Mouse (Mus musculus): ENCODE measurements around the gene Gm13119. TPM values are rescaled to one million over a fixed set of nuclear protein-coding genes. Genes with fewer than 3 reads are reported as not detected.

The Gm13119 gene
- total RNA-seq, 1 experiment, result 4.3 TPM

GRCm38 (mm10) chr4:144396316-144396715, 38.6 kb downstream of the Gm13119 start:
- peaks cover 0 to 17% of the 10 kb centered on the region in 2 experiments; a peak in 3 of 4 replicates for H3K4me1 ChIP-seq (ENCODE audit: control insufficient read depth in 2 of 2, insufficient read depth in 2 of 2, low read length in 2 of 2, poor library complexity in 1 of 2)
- in situ Hi-C loops (cut with MboI; ENCODE audit: low sequenced_read_pairs in 2 of 2, unreplicated experiment in 2 of 2), result no loop called here
- no peak for TF ChIP-seq ZNF384 (IDR thresholded peaks at IDR 0.05; ENCODE audit: low read depth, low read length)
- no peak overlapping the region for H3K4me3 ChIP-seq (ENCODE audit: insufficient read depth in 1 of 2, low read depth in 1 of 2, low read length in 2 of 2, poor library complexity in 1 of 2, severe bottlenecking in 1 of 2)
- no peak overlapping the region for H3K9ac ChIP-seq (ENCODE audit: insufficient read depth, low read depth, low read length, poor library complexity, severe bottlenecking)
- H3K9me3 ChIP-seq (ENCODE audit: control insufficient read depth, insufficient read depth, low read depth, low read length), result no peaks in the 10 kb centered on the region
- DNase-seq (ENCODE audit: low read depth, low spot score), result no peak
- peaks cover 26% of the 10 kb centered on the region for H3K36me3 ChIP-seq (ENCODE audit: control insufficient read depth, insufficient read depth, low read length, poor library complexity, severe bottlenecking)
- no peak overlapping the region; the same call in 1 of the 2 replicates for H3K27ac ChIP-seq (ENCODE audit: insufficient read depth, low read depth, low read length, poor library complexity, severe bottlenecking)

- Histone ChIP-seq H3K27ac (ENCODE audit: insufficient read depth, low read depth, low read length, poor library complexity, severe bottlenecking) (no peak overlapping the region), H3K9ac (ENCODE audit: insufficient read depth, low read depth, low read length, poor library complexity, severe bottlenecking) (no peak overlapping the region), H3K4me1 (ENCODE audit: control insufficient read depth in 2 of 2, insufficient read depth in 2 of 2, low read length in 2 of 2, poor library complexity in 1 of 2) (peaks cover 4 to 11% of the 10 kb centered on the region in 2 experiments), H3K9me3 (ENCODE audit: control insufficient read depth, insufficient read depth, low read depth, low read length) (no peaks in the 10 kb centered on the region), H3K36me3 (ENCODE audit: control insufficient read depth, insufficient read depth, low read length, poor library complexity, severe bottlenecking) (no peaks in the 10 kb centered on the region), H3K4me3 (ENCODE audit: insufficient read depth in 1 of 2, low read depth in 1 of 2, low read length in 2 of 2, poor library complexity in 1 of 2, severe bottlenecking in 1 of 2) (no peak overlapping the region; a peak in 1 of 4 replicates)
- DNase-seq (ENCODE audit: low read depth, low spot score), result no peak
- in situ Hi-C loops (cut with MboI; ENCODE audit: low sequenced_read_pairs in 2 of 2, unreplicated experiment in 2 of 2), result no loop called here
- TF ChIP-seq CHD2 (IDR thresholded peaks at IDR 0.05; ENCODE audit: low read depth, low read length) (no peak), MAFK (IDR thresholded peaks at IDR 0.05; ENCODE audit: insufficient read depth, low read depth, low read length) (no peak)
Measured at GRCm38 (mm10) chr4:144402712-144403111, 45.0 kb downstream of the Gm13119 start.

- TF ChIP-seq MAFK (IDR thresholded peaks at IDR 0.05; ENCODE audit: insufficient read depth, low read depth, low read length) (no peak), CHD2 (IDR thresholded peaks at IDR 0.05; ENCODE audit: low read depth, low read length) (no peak), HCFC1 (IDR thresholded peaks at IDR 0.05; ENCODE audit: borderline replicate concordance, insufficient read depth, low read length) (no peak), ZC3H11A (IDR thresholded peaks at IDR 0.05; ENCODE audit: borderline replicate concordance, low read depth, low read length) (no peak), ZNF384 (IDR thresholded peaks at IDR 0.05; ENCODE audit: low read depth, low read length) (no peak)
- peak overlapping the region; percentile 93 for H3K27ac ChIP-seq (ENCODE audit: insufficient read depth, low read depth, low read length, poor library complexity, severe bottlenecking)
- peak; percentile 82 for DNase-seq (ENCODE audit: low read depth, low spot score)
- H3K9me3 ChIP-seq (ENCODE audit: control insufficient read depth, insufficient read depth, low read depth, low read length), result no peaks in the 10 kb centered on the region
- peak overlapping the region; percentile 70 for H3K9ac ChIP-seq (ENCODE audit: insufficient read depth, low read depth, low read length, poor library complexity, severe bottlenecking)
- peaks cover 7 to 13% of the 10 kb centered on the region in 2 experiments for H3K4me1 ChIP-seq (ENCODE audit: control insufficient read depth in 2 of 2, insufficient read depth in 2 of 2, low read length in 2 of 2, poor library complexity in 1 of 2)
- peak overlapping the region; percentile 48 to 61 for H3K4me3 ChIP-seq (ENCODE audit: insufficient read depth in 1 of 2, low read depth in 1 of 2, low read length in 2 of 2, poor library complexity in 1 of 2, severe bottlenecking in 1 of 2)
- in situ Hi-C loops (cut with MboI; ENCODE audit: low sequenced_read_pairs in 2 of 2, unreplicated experiment in 2 of 2), result no loop called here
- no peaks in the 10 kb centered on the region for H3K36me3 ChIP-seq (ENCODE audit: control insufficient read depth, insufficient read depth, low read length, poor library complexity, severe bottlenecking)
Measured at GRCm38 (mm10) chr4:144404456-144405086, 46.8 kb downstream of the Gm13119 start.

DNA sequence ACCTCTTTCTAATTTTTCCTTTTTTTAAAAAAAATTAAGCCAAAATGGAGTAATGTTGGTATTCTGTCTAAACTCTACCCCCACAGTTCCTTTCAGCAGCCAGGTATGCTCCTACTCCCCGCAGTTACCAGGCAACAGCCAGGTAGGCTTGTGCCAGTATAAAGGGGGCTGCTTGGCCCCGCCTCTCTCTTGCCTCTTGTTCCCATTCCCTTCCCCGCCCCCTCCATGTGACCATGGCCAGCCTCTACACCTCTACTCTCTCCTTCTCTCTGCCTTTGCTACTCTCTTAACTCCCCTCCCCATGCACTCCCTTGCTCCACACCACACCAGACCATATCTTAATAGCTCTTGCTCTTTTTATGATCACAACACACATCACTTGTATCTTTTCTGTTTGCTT, 48.5 kb downstream of the Gm13119 start:
- no peak overlapping the region for H3K4me3 ChIP-seq (ENCODE audit: insufficient read depth in 1 of 2, low read depth in 1 of 2, low read length in 2 of 2, poor library complexity in 1 of 2, severe bottlenecking in 1 of 2)
- H3K9me3 ChIP-seq (ENCODE audit: control insufficient read depth, insufficient read depth, low read depth, low read length), result no peaks in the 10 kb centered on the region
- H3K9ac ChIP-seq (ENCODE audit: insufficient read depth, low read depth, low read length, poor library complexity, severe bottlenecking), result no peak overlapping the region
- no peak overlapping the region for H3K27ac ChIP-seq (ENCODE audit: insufficient read depth, low read depth, low read length, poor library complexity, severe bottlenecking)
- H3K4me1 ChIP-seq (ENCODE audit: control insufficient read depth in 2 of 2, insufficient read depth in 2 of 2, low read length in 2 of 2, poor library complexity in 1 of 2), result peaks cover 7 to 11% of the 10 kb centered on the region in 2 experiments; a peak in 3 of 4 replicates
- no peak for DNase-seq (ENCODE audit: low read depth, low spot score)
- in situ Hi-C loops (cut with MboI; ENCODE audit: low sequenced_read_pairs in 2 of 2, unreplicated experiment in 2 of 2), result no loop called here
- no peak for TF ChIP-seq ZNF384 (IDR thresholded peaks at IDR 0.05; ENCODE audit: low read depth, low read length)
- TF ChIP-seq CHD2 (IDR thresholded peaks at IDR 0.05; ENCODE audit: low read depth, low read length), result no peak
- TF ChIP-seq ZC3H11A (IDR thresholded peaks at IDR 0.05; ENCODE audit: borderline replicate concordance, low read depth, low read length), result no peak
- TF ChIP-seq HCFC1 (IDR thresholded peaks at IDR 0.05; ENCODE audit: borderline replicate concordance, insufficient read depth, low read length), result no peak
- no peak for TF ChIP-seq MAFK (IDR thresholded peaks at IDR 0.05; ENCODE audit: insufficient read depth, low read depth, low read length)
- no peaks in the 10 kb centered on the region for H3K36me3 ChIP-seq (ENCODE audit: control insufficient read depth, insufficient read depth, low read length, poor library complexity, severe bottlenecking)

DNA sequence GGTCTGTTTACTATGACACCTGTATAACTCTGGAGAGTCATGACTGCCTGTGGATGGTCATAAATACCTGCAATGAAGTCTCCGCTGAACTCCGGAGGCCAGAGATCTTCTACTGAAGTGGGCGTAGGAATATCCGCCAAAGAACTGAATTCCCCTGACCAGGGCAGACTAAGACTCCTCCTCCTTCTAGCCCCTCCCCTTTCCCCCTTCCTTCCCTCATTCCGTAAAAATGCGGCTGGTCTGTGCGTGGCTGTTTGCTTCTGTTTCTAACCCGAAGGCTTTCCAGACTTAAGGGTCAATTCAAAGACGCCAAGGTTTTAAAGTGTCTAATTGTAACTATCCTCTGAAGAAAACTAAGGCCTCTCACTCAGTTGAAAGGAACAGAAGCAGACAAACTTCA, 50.5 kb downstream of the Gm13119 start, which contains the start of gene Pramef12:
Gene Pramef12, minus strand, starts transcription at position 175 of the 400 bp plus-strand sequence.
- TF ChIP-seq CHD2 (IDR thresholded peaks at IDR 0.05; ENCODE audit: low read depth, low read length), result no peak
- TF ChIP-seq ZNF384 (IDR thresholded peaks at IDR 0.05; ENCODE audit: low read depth, low read length), result no peak
- no peak for TF ChIP-seq MAFK (IDR thresholded peaks at IDR 0.05; ENCODE audit: insufficient read depth, low read depth, low read length)
- no peak for TF ChIP-seq ZC3H11A (IDR thresholded peaks at IDR 0.05; ENCODE audit: borderline replicate concordance, low read depth, low read length)
- no peak for TF ChIP-seq HCFC1 (IDR thresholded peaks at IDR 0.05; ENCODE audit: borderline replicate concordance, insufficient read depth, low read length)
- Histone ChIP-seq H3K4me3 (ENCODE audit: insufficient read depth in 1 of 2, low read depth in 1 of 2, low read length in 2 of 2, poor library complexity in 1 of 2, severe bottlenecking in 1 of 2) (peak within 1 kb of the TSS; percentile 69 to 70), H3K27ac (ENCODE audit: insufficient read depth, low read depth, low read length, poor library complexity, severe bottlenecking) (no peak within 1 kb of the TSS), H3K9ac (ENCODE audit: insufficient read depth, low read depth, low read length, poor library complexity, severe bottlenecking) (peak within 1 kb of the TSS; percentile 62), H3K4me1 (ENCODE audit: control insufficient read depth in 2 of 2, insufficient read depth in 2 of 2, low read length in 2 of 2, poor library complexity in 1 of 2) (peaks cover 5 to 8% of the 10 kb centered on the region in 2 experiments; a peak in 2 of 4 replicates), H3K36me3 (ENCODE audit: control insufficient read depth, insufficient read depth, low read length, poor library complexity, severe bottlenecking) (no peaks in the 10 kb centered on the region), H3K9me3 (ENCODE audit: control insufficient read depth, insufficient read depth, low read depth, low read length) (no peaks in the 10 kb centered on the region)
- DNase-seq (ENCODE audit: low read depth, low spot score), result peak; percentile 62
- in situ Hi-C loops (cut with MboI; ENCODE audit: low sequenced_read_pairs in 2 of 2, unreplicated experiment in 2 of 2), result no loop called here

Other genes starting within 250 kb of the Gm13119 start
- not detected in 2 replicates for gene Oog3, start 195.3 kb upstream of the Gm13119 start, total RNA-seq (2012; rRNA removed)
- not detected in 2 replicates for gene Oog2, start 167.2 kb upstream of the Gm13119 start, total RNA-seq (2012; rRNA removed)
- not detected in 2 replicates for gene C87977, start 144.6 kb upstream of the Gm13119 start, total RNA-seq (2012; rRNA removed)
- gene Pramel5, start 77.5 kb upstream of the Gm13119 start, total RNA-seq (2012; rRNA removed), result 0.13 TPM in 1 of 2 replicates, not detected in the other
- gene Gm13128, start 27.7 kb upstream of the Gm13119 start, total RNA-seq (2012; rRNA removed), result 1.4 and 7.5 TPM in 2 replicates
- not detected in 2 replicates for gene Pramef20, start 20.0 kb downstream of the Gm13119 start, total RNA-seq (2012; rRNA removed)
- gene Pramef12, start 50.5 kb downstream of the Gm13119 start, total RNA-seq (2012; rRNA removed), result 14.5 and 20.3 TPM in 2 replicates
- gene 1700012P22Rik, start 80.8 kb downstream of the Gm13119 start, total RNA-seq (2012; rRNA removed), result not detected in 2 replicates
- gene Gm9944, start 95.4 kb downstream of the Gm13119 start, total RNA-seq (2012; rRNA removed), result not detected in 2 replicates
- gene Aadacl3, start 105.8 kb downstream of the Gm13119 start, total RNA-seq (2012; rRNA removed), result not detected in 2 replicates
- gene 9430007A20Rik, start 161.9 kb downstream of the Gm13119 start, total RNA-seq (2012; rRNA removed), result not detected in 2 replicates
- gene Gm13124, start 207.2 kb downstream of the Gm13119 start, total RNA-seq (2012; rRNA removed), result 0.22 and 0.37 TPM in 2 replicates

Measured in ES-E14 (cell line).